Comparison of ENCODE assay signal across 9 mouse cellular contexts in genomic region chr16:8737341-8737665, GRCm38 (mm10). TPM values are rescaled to one million over a fixed set of nuclear protein-coding genes. Genes with fewer than 3 reads are reported as not detected.
DNase-seq lines count a peak whose midpoint lies in the region; ATAC-seq and TF ChIP-seq lines count a peak whose summit lies in the region.
"Had no signal": no experiment of that assay in that cellular context is flagged by ENCODE, and none has a peak within 500 bp of the region (broad histone marks: within the 10 kb centered on the region; RNA-seq: fewer than 3 reads in every experiment).

No protein-coding gene starts in this region.

- peak overlapping the region; percentile 88 for H3K27ac ChIP-seq in lung, embryonic 14.5 days (ENCODE audit: low read depth)
- H3K27ac ChIP-seq in embryonic facial prominence, embryonic 15.5 days (replicated peaks): peak overlapping the region; percentile 75; the same call in 1 of the 2 replicates
- H3K27ac ChIP-seq in intestine, postnatal 0 days (ENCODE audit: low read depth, low read length): peak overlapping the region; percentile 90
- no peak overlapping the region for H3K27ac ChIP-seq in neural tube, embryonic 14.5 days (ENCODE audit: low read depth, low read length)

- ATAC-seq in lung, embryonic 14.5 days (ENCODE audit: insufficient read depth): no peak
- ATAC-seq in embryonic facial prominence, embryonic 15.5 days (ENCODE audit: insufficient number of reproducible peaks, low FRiP score, low TSS enrichment, low read depth): no peak
- no peak for ATAC-seq in intestine, postnatal 0 days
- no peak for ATAC-seq in neural tube, embryonic 14.5 days (ENCODE audit: low read depth)

- peak overlapping the region; percentile 99 for H3K4me2 ChIP-seq in lung, embryonic 14.5 days
- H3K4me2 ChIP-seq in embryonic facial prominence, embryonic 15.5 days (replicated peaks): peak overlapping the region; percentile 86
- peak overlapping the region; percentile 93 for H3K4me2 ChIP-seq in intestine, postnatal 0 days (replicated peaks; ENCODE audit: low read depth)
- H3K4me2 ChIP-seq in neural tube, embryonic 14.5 days (ENCODE audit: low read depth, low read length): peak overlapping the region; percentile 100

- H3K4me3 ChIP-seq in lung, embryonic 14.5 days (ENCODE audit: low read depth, low read length): peak overlapping the region; percentile 99
- peak overlapping the region; percentile 77 for H3K4me3 ChIP-seq in embryonic facial prominence, embryonic 15.5 days (replicated peaks)
- H3K4me3 ChIP-seq in intestine, postnatal 0 days (ENCODE audit: low read depth, low read length): peak overlapping the region; percentile 97
- peak overlapping the region; percentile 99 for H3K4me3 ChIP-seq in neural tube, embryonic 14.5 days (ENCODE audit: low read depth, low read length)

- 0 out of 2 replicates have a peak, but pooled peaks cover 5% of the 10 kb centered on the region for H3K4me1 ChIP-seq in lung, embryonic 14.5 days (ENCODE audit: insufficient read depth)
- peaks cover 31% of the 10 kb centered on the region for H3K4me1 ChIP-seq in embryonic facial prominence, embryonic 15.5 days
- peaks cover 13% of the 10 kb centered on the region; the same call in 1 of the 2 replicates for H3K4me1 ChIP-seq in intestine, postnatal 0 days (replicated peaks; ENCODE audit: control insufficient read depth, insufficient read depth, low read length)
- peaks cover 31% of the 10 kb centered on the region for H3K4me1 ChIP-seq in neural tube, embryonic 14.5 days (ENCODE audit: control insufficient read depth, insufficient read depth, low read length)

- peak overlapping the region; percentile 96 for H3K9ac ChIP-seq in lung, embryonic 14.5 days
- H3K9ac ChIP-seq in embryonic facial prominence, embryonic 15.5 days: peak overlapping the region; percentile 89
- peak overlapping the region; percentile 96 for H3K9ac ChIP-seq in intestine, postnatal 0 days (ENCODE audit: low read depth, low read length)
- H3K9ac ChIP-seq in neural tube, embryonic 14.5 days (replicated peaks; ENCODE audit: low read depth, low read length): peak overlapping the region; percentile 99

- under 1% methylated on average over 11 of the region's 11 CpGs for WGBS in lung, embryonic 14.5 days
- 1% methylated on average over 11 of the region's 11 CpGs for WGBS in embryonic facial prominence, embryonic 15.5 days
- WGBS in intestine, postnatal 0 days: under 1% methylated on average over 11 of the region's 11 CpGs
- under 1% methylated on average over 11 of the region's 11 CpGs for WGBS in neural tube, embryonic 14.5 days

- no peak for TF ChIP-seq CTCF in lung, embryonic 14.5 days (IDR thresholded peaks at IDR 0.05; ENCODE audit: low read depth)
- peak; percentile 14 for TF ChIP-seq CTCF in intestine, postnatal 0 days (IDR thresholded peaks at IDR 0.05; ENCODE audit: low read depth)

- no peaks in the 10 kb centered on the region for H3K9me3 ChIP-seq in lung, embryonic 14.5 days (ENCODE audit: low read depth, low read length)
- H3K9me3 ChIP-seq in embryonic facial prominence, embryonic 15.5 days (replicated peaks): no peaks in the 10 kb centered on the region
- H3K9me3 ChIP-seq in intestine, postnatal 0 days (ENCODE audit: control insufficient read depth): no peaks in the 10 kb centered on the region
- no peaks in the 10 kb centered on the region for H3K9me3 ChIP-seq in neural tube, embryonic 14.5 days (ENCODE audit: control insufficient read depth, low read length)

- H3K36me3 ChIP-seq in lung, embryonic 14.5 days (ENCODE audit: insufficient read depth): no peaks in the 10 kb centered on the region
- no peaks in the 10 kb centered on the region for H3K36me3 ChIP-seq in embryonic facial prominence, embryonic 15.5 days
- no peaks in the 10 kb centered on the region for H3K36me3 ChIP-seq in intestine, postnatal 0 days (ENCODE audit: control insufficient read depth, insufficient read depth)
- H3K36me3 ChIP-seq in neural tube, embryonic 14.5 days (ENCODE audit: control insufficient read depth, insufficient read depth, low read length): no peaks in the 10 kb centered on the region

- H3K27me3 ChIP-seq in lung, embryonic 14.5 days (ENCODE audit: insufficient read depth, low read length): no peaks in the 10 kb centered on the region
- no peaks in the 10 kb centered on the region for H3K27me3 ChIP-seq in embryonic facial prominence, embryonic 15.5 days
- no peaks in the 10 kb centered on the region for H3K27me3 ChIP-seq in intestine, postnatal 0 days (replicated peaks; ENCODE audit: control insufficient read depth, insufficient read depth, low read length)
- H3K27me3 ChIP-seq in neural tube, embryonic 14.5 days (ENCODE audit: control insufficient read depth, insufficient read depth, low read length): no peaks in the 10 kb centered on the region

- no peak for DNase-seq in lung, embryonic 14.5 days
- no peak for DNase-seq in lung, postnatal 10 days
- no peak for DNase-seq in left cerebral cortex, adult 9 months (ENCODE audit: low spot score in 2 of 2)
- DNase-seq in adrenal gland, postnatal 14 days: no peak
- no peak for DNase-seq in right cerebral cortex, adult 2 months (ENCODE audit: low spot score in 2 of 2)
- DNase-seq: adrenal gland, adult 8-10 months had no signal

RNA-seq across cellular contexts. Expression of gene Usp7, which starts 54.8 kb away (rescaled TPM):
- polyA plus RNA-seq in lung, embryonic 14.5 days (2014; fragmentation: Nextera tagmentation; extraction: Ambion mirVana): 43.5 and 49.8 TPM in 2 replicates
- 28.4 and 34.5 TPM in 2 replicates for polyA plus RNA-seq in embryonic facial prominence, embryonic 15.5 days (2015; fragmentation: Nextera tagmentation; extraction: Ambion mirVana)
- polyA plus RNA-seq in intestine, postnatal 0 days (2015; fragmentation: Nextera tagmentation; extraction: Ambion mirVana): 16.3 and 19.7 TPM in 2 replicates
- 51.6 and 61.4 TPM in 2 replicates for polyA plus RNA-seq in neural tube, embryonic 14.5 days (2014; fragmentation: Nextera tagmentation; extraction: Ambion mirVana)
- total RNA-seq in adrenal gland, postnatal 14 days (2021): 104 and 117 TPM in 2 replicates

RNA-seq across cellular contexts. Expression of gene Gm5767, which starts 56.7 kb away (rescaled TPM):
- polyA plus RNA-seq in lung, embryonic 14.5 days (2014; fragmentation: Nextera tagmentation; extraction: Ambion mirVana): not detected in 2 replicates
- polyA plus RNA-seq in embryonic facial prominence, embryonic 15.5 days (2015; fragmentation: Nextera tagmentation; extraction: Ambion mirVana): not detected in 2 replicates
- polyA plus RNA-seq in intestine, postnatal 0 days (2015; fragmentation: Nextera tagmentation; extraction: Ambion mirVana): 0.22 TPM in 1 of 2 replicates, not detected in the other
- not detected in 2 replicates for polyA plus RNA-seq in neural tube, embryonic 14.5 days (2014; fragmentation: Nextera tagmentation; extraction: Ambion mirVana)
- total RNA-seq in adrenal gland, postnatal 14 days (2021): not detected in 2 replicates
- total RNA-seq: adrenal gland, adult 8-10 months had no signal
